28 mouse cellular contexts compared by ENCODE assay signal in the genomic region with DNA sequence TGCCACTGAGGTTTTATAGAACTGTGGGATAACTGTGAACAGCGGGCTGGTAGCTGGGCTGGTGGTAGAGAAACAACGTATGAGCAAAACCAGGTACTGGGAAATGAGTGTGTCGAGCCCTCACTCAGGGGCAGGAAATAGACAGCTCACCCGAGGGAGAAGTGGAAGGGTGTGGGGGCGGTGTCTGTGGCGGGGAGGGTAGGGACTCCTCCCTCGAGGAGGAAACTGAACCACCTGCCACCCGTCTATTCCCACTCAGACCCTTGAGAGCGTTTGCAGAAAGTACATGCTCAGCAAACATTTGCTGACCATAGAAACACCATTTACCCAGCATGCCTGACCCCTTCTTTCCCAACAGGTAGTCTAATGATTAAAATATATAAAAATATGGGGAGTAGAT. TPM values are rescaled to one million over a fixed set of nuclear protein-coding genes. Genes with fewer than 3 reads are reported as not detected.
DNase-seq lines count a peak whose midpoint lies in the region; ATAC-seq and TF ChIP-seq lines count a peak whose summit lies in the region.
"Had no signal": no experiment of that assay in that cellular context is flagged by ENCODE, and none has a peak within 500 bp of the region (broad histone marks: within the 10 kb centered on the region; RNA-seq: fewer than 3 reads in every experiment).

No protein-coding gene starts in this region.

- peak; percentile 40 for DNase-seq in forebrain, embryonic 11.5 days (ENCODE audit: low spot score)
- DNase-seq in forebrain, embryonic 10.5 days (ENCODE audit: extremely low spot score, low spot score): no peak
- DNase-seq in thymus, adult 2 months: peak; percentile 16
- DNase-seq in thymus, adult 18-20 months: no peak
- peak; percentile 44 for DNase-seq in thymus, postnatal 0 days (ENCODE audit: low spot score)
- no peak for DNase-seq in natural killer cell, adult 2 months (ENCODE audit: low spot score in 2 of 2)
- DNase-seq in gastrocnemius, adult 18-20 months (ENCODE audit: low spot score): no peak
- no peak for DNase-seq in gastrocnemius, postnatal 14 days
- DNase-seq: adrenal gland, postnatal 10 days; cerebellum, adult 2 months; kidney, postnatal 25 days; layer of hippocampus, postnatal 36 days; lung, adult 2 months; lung, postnatal 36 days; right cerebral cortex, adult 18-20 months; right cerebral cortex, postnatal 4 days had no signal

- H3K4me1 ChIP-seq in forebrain, embryonic 11.5 days (replicated peaks; ENCODE audit: control insufficient read depth, insufficient read depth, low read length): peaks cover 5% of the 10 kb centered on the region; the same call in 1 of the 2 replicates
- H3K4me1 ChIP-seq in forebrain, embryonic 10.5 days: peaks cover 30% of the 10 kb centered on the region
- H3K4me1 ChIP-seq in thymus, adult 2 months (replicated peaks; ENCODE audit: control insufficient read depth, insufficient read depth, low read length): peaks cover 4% of the 10 kb centered on the region; the same call in 1 of the 2 replicates

- H3K4me2 ChIP-seq in forebrain, embryonic 11.5 days (ENCODE audit: low read depth, low read length, severe bottlenecking): no peak overlapping the region
- H3K4me2 ChIP-seq: embryonic facial prominence, embryonic 15.5 days; heart, embryonic 11.5 days; limb, embryonic 12.5 days; liver, embryonic 11.5 days; neural tube, embryonic 15.5 days had no signal

- no peak for TF ChIP-seq CTCF in thymus, adult 2 months (IDR thresholded peaks at IDR 0.05; ENCODE audit: borderline replicate concordance, control insufficient read depth, extremely low read depth, insufficient read depth, low read length, poor library complexity)

- no peak overlapping the region for H3K9ac ChIP-seq in forebrain, embryonic 11.5 days (ENCODE audit: low read length)
- H3K9ac ChIP-seq: embryonic facial prominence, embryonic 15.5 days; limb, embryonic 12.5 days; neural tube, embryonic 15.5 days had no signal

- ATAC-seq in forebrain, embryonic 11.5 days (replicated peaks; ENCODE audit: low FRiP score): no peak
- ATAC-seq: forebrain, embryonic 16.5 days; hindbrain, embryonic 16.5 days; intestine, embryonic 16.5 days; midbrain, embryonic 16.5 days had no signal

- peaks cover 3% of the 10 kb centered on the region for H3K9me3 ChIP-seq in forebrain, embryonic 11.5 days (ENCODE audit: control insufficient read depth, low read length)
- H3K9me3 ChIP-seq in forebrain, embryonic 10.5 days: peaks cover 6% of the 10 kb centered on the region; the same call in 1 of the 2 replicates
- H3K9me3 ChIP-seq: embryonic facial prominence, embryonic 15.5 days; neural tube, embryonic 15.5 days had no signal

- TF ChIP-seq POLR2A in thymus, adult 2 months (IDR thresholded peaks at IDR 0.05; ENCODE audit: control insufficient read depth, extremely low read depth, insufficient read depth, low read length, poor library complexity): no peak

- no peak overlapping the region for H3K27ac ChIP-seq in forebrain, embryonic 11.5 days (ENCODE audit: low read depth, low read length)
- H3K27ac ChIP-seq in forebrain, embryonic 10.5 days: no peak overlapping the region
- H3K27ac ChIP-seq in thymus, adult 2 months (ENCODE audit: control insufficient read depth, insufficient read depth, low read length): no peak overlapping the region
- H3K27ac ChIP-seq: embryonic facial prominence, embryonic 15.5 days; layer of hippocampus, adult 2 months; limb, embryonic 12.5 days; neural tube, embryonic 15.5 days; stomach, postnatal 0 days had no signal

- peaks cover 21% of the 10 kb centered on the region for H3K27me3 ChIP-seq in forebrain, embryonic 11.5 days (ENCODE audit: control insufficient read depth, insufficient read depth, low read length)
- peaks cover 36% of the 10 kb centered on the region for H3K27me3 ChIP-seq in forebrain, embryonic 10.5 days (ENCODE audit: poor library complexity, severe bottlenecking)
- peaks cover 13% of the 10 kb centered on the region for H3K27me3 ChIP-seq in thymus, adult 2 months (ENCODE audit: control insufficient read depth, insufficient read depth, low read length)
- H3K27me3 ChIP-seq: embryonic facial prominence, embryonic 15.5 days had no signal

- intact Hi-C loops in gastrocnemius, postnatal 14 days (cut with DNase I; ENCODE audit: low total_unique reads): loop anchor here (10.0 kb wide), 1 partner anchor 129 kb away; no protein-coding TSS in a partner anchor

- H3K36me3 ChIP-seq in forebrain, embryonic 11.5 days (ENCODE audit: control insufficient read depth, insufficient read depth, low read length): no peaks in the 10 kb centered on the region
- H3K36me3 ChIP-seq in forebrain, embryonic 10.5 days (replicated peaks): no peaks in the 10 kb centered on the region
- no peaks in the 10 kb centered on the region for H3K36me3 ChIP-seq in thymus, adult 2 months (ENCODE audit: control insufficient read depth, insufficient read depth, low read length)
- H3K36me3 ChIP-seq: embryonic facial prominence, embryonic 15.5 days; limb, embryonic 12.5 days; neural tube, embryonic 15.5 days had no signal

- H3K4me3 ChIP-seq in forebrain, embryonic 11.5 days (ENCODE audit: low read depth, low read length): no peak overlapping the region
- no peak overlapping the region for H3K4me3 ChIP-seq in forebrain, embryonic 10.5 days
- no peak overlapping the region for H3K4me3 ChIP-seq in thymus, adult 2 months (ENCODE audit: control insufficient read depth, insufficient read depth, low read length)
- H3K4me3 ChIP-seq: embryonic facial prominence, embryonic 15.5 days; layer of hippocampus, adult 2 months; limb, embryonic 12.5 days; neural tube, embryonic 15.5 days had no signal

- 89% methylated on average over 9 of the region's 9 CpGs for WGBS in forebrain, embryonic 11.5 days
- 82% methylated on average over 9 of the region's 9 CpGs for WGBS in forebrain, embryonic 10.5 days
- 11% methylated on average over 9 of the region's 9 CpGs for WGBS in thymus, adult 2 months

RNA-seq across cellular contexts. Expression of a gene that starts 2.2 kb away (rescaled TPM):
- polyA plus RNA-seq in forebrain, embryonic 11.5 days (2014; fragmentation: Nextera tagmentation; extraction: Ambion mirVana): 5.2 and 5.9 TPM in 2 replicates
- 7.3 and 7.6 TPM in 2 replicates for polyA plus RNA-seq in forebrain, embryonic 10.5 days (2016; fragmentation: Nextera tagmentation; extraction: Ambion mirVana)
- 2.7 and 2.8 TPM in 2 replicates for polyA plus RNA-seq in thymus, adult 2 months (2012; rRNA removed)
- polyA plus RNA-seq in thymus, postnatal 0 days (2015; fragmentation: Nextera tagmentation; extraction: Ambion mirVana): 1.1 TPM in 2 replicates
- total RNA-seq in gastrocnemius, adult 18-20 months (2021): 1 to 10 TPM; 3.9 to 4.1 TPM
- total RNA-seq in gastrocnemius, postnatal 14 days (2021): 1 to 10 TPM; 8.5 to 9.3 TPM
- total RNA-seq: megakaryocyte-erythroid progenitor cell, adult 5-6 weeks had no signal

Comparison
In these comparisons a context has a peak if more than half of its experiments do, and no peak if none do; other contexts are left out.
1. DNase-seq: peak in forebrain, embryonic 11.5 days (single experiment), thymus, adult 2 months (single experiment) and thymus, postnatal 0 days (single experiment); none in forebrain, embryonic 10.5 days (single experiment), thymus, adult 18-20 months (0 of 2), natural killer cell, adult 2 months (0 of 2), gastrocnemius, adult 18-20 months (single experiment) and gastrocnemius, postnatal 14 days (single experiment).